Mouse (Mus musculus) liver, embryonic 14.5 days (tissue): ENCODE measurements around the gene Fam196b. TPM values are rescaled to one million over a fixed set of nuclear protein-coding genes. Genes with fewer than 3 reads are reported as not detected.
A peak's percentile ranks its signal among the peaks of the same experiment; 100 is the strongest.

Experiments used
- ATAC-seq: fragments of 200-750 bp; cut with Nextera tagmentation; 2 replicates; pipeline ENCODE4 v1.8.0; 2017; ENCODE audit warnings: moderate number of reproducible peaks, mild to moderate bottlenecking, moderate library complexity; ENCODE audit not compliant: insufficient read depth
- DNase-seq, 3 experiments: peaks; one replicate each; pipeline ENCODE4 v3.0.0-alpha.2; 2012 to 2013; ENCODE audit warnings: low read depth in 3 of 3, low spot score in 3 of 3
- H3K27ac ChIP-seq: fragments of 300-500 bp; sonication (generic); 2 replicates; pipeline ENCODE4 v1.5.1; 2014; ENCODE audit warnings: moderate library complexity, mild to moderate bottlenecking, control low read depth, inconsistent platforms
- H3K27me3 ChIP-seq: fragments of 300-500 bp; sonication (generic); 2 replicates; pipeline ENCODE4 v1.6.1; 2014; ENCODE audit warnings: mild to moderate bottlenecking, low read length, moderate library complexity; ENCODE audit not compliant: control insufficient read depth, insufficient read depth
- H3K36me3 ChIP-seq: fragments of 300-500 bp; sonication (generic); replicated peaks from 2 replicates; pipeline ENCODE4 v1.6.1; 2014; ENCODE audit warnings: low read depth; ENCODE audit not compliant: control insufficient read depth, insufficient read depth
- H3K4me1 ChIP-seq, 2 experiments: fragments of 200-500 bp in 1 of 2; fragments of 300-500 bp in 1 of 2; sonication (generic) in 1 of 2; replicated peaks; 2 replicates each; pipeline ENCODE4 v1.6.1; 2012 to 2014; ENCODE audit warnings: antibody characterized with exemption in 1 of 2, inconsistent platforms in 1 of 2, low read length in 1 of 2; ENCODE audit not compliant: control insufficient read depth in 2 of 2, insufficient read depth in 2 of 2
- H3K4me2 ChIP-seq: fragments of 300-500 bp; sonication (generic); 2 replicates; pipeline ENCODE4 v1.6.1; 2014; ENCODE audit warnings: low read depth, mild to moderate bottlenecking, control low read depth, moderate library complexity
- H3K4me3 ChIP-seq, 2 experiments: fragments of 200-500 bp in 1 of 2; fragments of 300-500 bp in 1 of 2; sonication (generic) in 1 of 2; 2 replicates each; pipeline ENCODE4 v1.5.1; 2012 to 2014; ENCODE audit warnings: low read depth in 2 of 2, low read length in 2 of 2, mild to moderate bottlenecking in 2 of 2, control low read depth in 1 of 2, inconsistent platforms in 1 of 2, moderate library complexity in 1 of 2; ENCODE audit not compliant: insufficient read depth in 1 of 2
- H3K9ac ChIP-seq: fragments of 300-500 bp; sonication (generic); replicated peaks from 2 replicates; pipeline ENCODE4 v1.6.1; 2014; ENCODE audit warnings: mild to moderate bottlenecking, control low read depth, moderate library complexity
- H3K9me3 ChIP-seq: fragments of 300-500 bp; sonication (generic); 2 replicates; pipeline ENCODE4 v1.6.1; 2016; ENCODE audit warnings: low read length, mixed read lengths; ENCODE audit not compliant: control insufficient read depth
- CTCF ChIP-seq: IDR thresholded peaks from 2 replicates; pipeline ENCODE4 v1.5.1; 2016; ENCODE audit warnings: antibody characterized with exemption, low read depth, control low read depth
- EP300 ChIP-seq: IDR thresholded peaks from 2 replicates; pipeline ENCODE4 v1.6.1; 2016; ENCODE audit warnings: antibody characterized with exemption, low read depth
- WGBS: fragments of 180-500 bp; shearing (Covaris S2); extraction: QIAGEN DNeasy Blood & Tissue Kit; methylation state at CpG from one replicate; pipeline ENCODE4 v1.1.7; 2014; ENCODE audit not compliant: insufficient replicate concordance; 5-methylcytosine and 5-hydroxymethylcytosine counted together
- polyA plus RNA-seq, 2 experiments: library from polyadenylated mRNA; depleted of rRNA in 1 of 2; stranded (reverse) in 1 of 2; unstranded in 1 of 2; fragments of >200 nt; fragmentation: Nextera tagmentation in 1 of 2; extraction: Ambion mirVana in 1 of 2; gene quantifications; 2 replicates each; pipeline versions ENCODE4 v1.2.1 to v1.2.3; 2012 to 2014

The Fam196b gene
- polyA plus RNA-seq, 2 experiments, result 0.03 TPM; not detected in 1

- no peak overlapping the region for H3K9ac ChIP-seq
- no peaks in the 10 kb centered on the region; the same call in 1 of the 2 replicates for H3K27me3 ChIP-seq
- no peak overlapping the region for H3K4me3 ChIP-seq
- H3K9me3 ChIP-seq, result no peaks in the 10 kb centered on the region
- DNase-seq, result no peak
- H3K36me3 ChIP-seq, result no peaks in the 10 kb centered on the region
- H3K27ac ChIP-seq, result no peak overlapping the region
- peaks cover 0 to 10% of the 10 kb centered on the region in 2 experiments; a peak in 2 of 4 replicates for H3K4me1 ChIP-seq
- ATAC-seq, result no peak
- no peak overlapping the region for H3K4me2 ChIP-seq
- 48% methylated on average over 5 of the region's 5 CpGs for WGBS
- TF ChIP-seq EP300, result no peak
These were observed 2.9 kb upstream of the Fam196b start for GRCm38 (mm10) chr11:34311717-34312116.

DNA sequence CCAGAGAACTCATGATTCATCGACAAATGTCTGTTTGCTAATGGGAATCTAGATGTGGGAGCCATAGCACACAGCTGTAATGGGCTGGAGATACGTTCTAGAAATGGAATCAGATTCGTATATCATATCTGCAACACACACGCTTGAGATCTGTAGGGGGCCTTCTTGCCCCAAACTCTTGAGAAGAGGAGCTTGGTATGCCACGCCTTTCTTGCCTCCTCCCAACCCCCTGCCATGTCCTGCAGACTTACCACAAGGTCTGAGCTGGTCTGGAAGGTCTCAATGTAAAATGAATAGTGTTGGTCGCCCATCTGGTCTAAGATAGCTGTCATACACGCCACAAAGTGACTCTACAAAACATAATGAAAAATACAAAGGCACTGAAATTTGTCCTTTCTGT, 2.4 kb upstream of the Fam196b start:
- Histone ChIP-seq H3K9me3 (no peaks in the 10 kb centered on the region), H3K27ac (no peak overlapping the region), H3K36me3 (no peaks in the 10 kb centered on the region), H3K4me1 (peaks cover 0 to 10% of the 10 kb centered on the region in 2 experiments; a peak in 2 of 4 replicates), H3K27me3 (no peaks in the 10 kb centered on the region; the same call in 1 of the 2 replicates), H3K4me2 (no peak overlapping the region), H3K9ac (no peak overlapping the region), H3K4me3 (no peak overlapping the region)
- ATAC-seq (peak; percentile 60; the same call in 1 of the 2 replicates), DNase-seq (no peak)
- 27% methylated on average over 7 of the region's 7 CpGs for WGBS
- TF ChIP-seq EP300, result no peak
- TF ChIP-seq CTCF, result no peak

GRCm38 (mm10) chr11:34315383-34315782, 761 bp downstream of the Fam196b start:
- H3K9ac ChIP-seq, result no peak overlapping the region
- H3K36me3 ChIP-seq, result no peaks in the 10 kb centered on the region
- WGBS, result 40% methylated on average over 5 of the region's 5 CpGs
- no peaks in the 10 kb centered on the region; the same call in 1 of the 2 replicates for H3K27me3 ChIP-seq
- ATAC-seq (no peak), DNase-seq (no peak)
- no peak overlapping the region for H3K4me3 ChIP-seq
- H3K9me3 ChIP-seq, result no peaks in the 10 kb centered on the region
- TF ChIP-seq CTCF, result no peak
- H3K4me1 ChIP-seq, result peaks cover 0 to 10% of the 10 kb centered on the region in 2 experiments; a peak in 2 of 4 replicates
- H3K27ac ChIP-seq, result no peak overlapping the region
- H3K4me2 ChIP-seq, result no peak overlapping the region

- 73% methylated on average over 10 of the region's 10 CpGs for WGBS
- peaks cover 0 to 10% of the 10 kb centered on the region in 2 experiments; a peak in 2 of 4 replicates for H3K4me1 ChIP-seq
- H3K27me3 ChIP-seq, result no peaks in the 10 kb centered on the region; the same call in 1 of the 2 replicates
- H3K27ac ChIP-seq, result no peak overlapping the region
- DNase-seq (no peak), ATAC-seq (no peak)
- H3K4me2 ChIP-seq, result no peak overlapping the region
- H3K9me3 ChIP-seq, result no peaks in the 10 kb centered on the region
- H3K9ac ChIP-seq, result no peak overlapping the region
- no peaks in the 10 kb centered on the region for H3K36me3 ChIP-seq
- H3K4me3 ChIP-seq, result no peak overlapping the region
- TF ChIP-seq CTCF (no peak), EP300 (no peak)
These were observed 1.6 kb downstream of the Fam196b start for GRCm38 (mm10) chr11:34316176-34316575.

GRCm38 (mm10) chr11:34317001-34317400, 2.4 kb downstream of the Fam196b start:
- 81% methylated on average over 8 of the region's 8 CpGs for WGBS
- no peak for ATAC-seq
- TF ChIP-seq CTCF (no peak), EP300 (no peak)

More at GRCm38 (mm10) chr11:34317001-34317400, 2.4 kb downstream of the Fam196b start:
- H3K27me3 ChIP-seq, result no peaks in the 10 kb centered on the region
- H3K4me2 ChIP-seq, result no peak overlapping the region
- no peak overlapping the region for H3K4me3 ChIP-seq
- no peak overlapping the region for H3K9ac ChIP-seq
- H3K36me3 ChIP-seq, result no peaks in the 10 kb centered on the region
- H3K27ac ChIP-seq, result no peak overlapping the region
- H3K4me1 ChIP-seq, result peaks cover 0 to 8% of the 10 kb centered on the region in 2 experiments; a peak in 2 of 4 replicates
- no peak for DNase-seq
- no peaks in the 10 kb centered on the region for H3K9me3 ChIP-seq
